Mouse (Mus musculus) stomach, postnatal 0 days (tissue): ENCODE data around the gene Trmt5. TPM values are rescaled to one million over a fixed set of nuclear protein-coding genes. Genes with fewer than 3 reads are reported as not detected.
A peak's percentile ranks its signal among the peaks of the same experiment; 100 is the strongest.

Experiments
- ATAC-seq: fragments of 200-750 bp; cut with Nextera tagmentation; 2 replicates; pipeline ENCODE4 v1.8.0; 2017; ENCODE audit not compliant: low FRiP score, low TSS enrichment
- DNase-seq: peaks from one replicate; pipeline ENCODE4 v3.0.0-alpha.2; 2016; ENCODE audit warnings: low spot score
- H3K27ac ChIP-seq: fragments of 300-500 bp; sonication (generic); replicated peaks from 2 replicates; pipeline ENCODE4 v1.5.1; 2014; ENCODE audit warnings: mild to moderate bottlenecking, control low read depth
- H3K27me3 ChIP-seq: fragments of 300-500 bp; sonication (generic); 2 replicates; pipeline ENCODE4 v1.6.1; 2014; ENCODE audit warnings: low read length; ENCODE audit not compliant: control insufficient read depth, insufficient read depth
- H3K36me3 ChIP-seq: fragments of 300-500 bp; sonication (generic); 2 replicates; pipeline ENCODE4 v1.6.1; 2014; ENCODE audit warnings: low read length, mixed read lengths; ENCODE audit not compliant: control insufficient read depth, insufficient read depth
- H3K4me1 ChIP-seq: fragments of 300-500 bp; sonication (generic); replicated peaks from 2 replicates; pipeline ENCODE4 v1.6.1; 2014; ENCODE audit warnings: antibody characterized with exemption; ENCODE audit not compliant: control insufficient read depth, insufficient read depth
- H3K4me2 ChIP-seq: fragments of 300-500 bp; sonication (generic); replicated peaks from 2 replicates; pipeline ENCODE4 v1.6.1; 2014; ENCODE audit warnings: low read depth, mild to moderate bottlenecking, control low read depth, moderate library complexity
- H3K4me3 ChIP-seq: fragments of 300-500 bp; sonication (generic); 2 replicates; pipeline ENCODE4 v1.5.1; 2014; ENCODE audit warnings: low read depth, low read length, control low read depth
- H3K9ac ChIP-seq: fragments of 300-500 bp; sonication (generic); 2 replicates; pipeline ENCODE4 v1.6.1; 2014; ENCODE audit warnings: mild to moderate bottlenecking, low read length, control low read depth, mixed read lengths
- H3K9me3 ChIP-seq: fragments of 300-500 bp; sonication (generic); 2 replicates; pipeline ENCODE4 v1.6.1; 2016; ENCODE audit warnings: low read length; ENCODE audit not compliant: control insufficient read depth
- CTCF ChIP-seq: IDR thresholded peaks from 2 replicates; pipeline ENCODE4 v1.5.1; 2016; ENCODE audit warnings: antibody characterized with exemption, low read depth, mild to moderate bottlenecking, moderate library complexity
- EP300 ChIP-seq: optimal IDR thresholded peaks from 2 replicates; pipeline ENCODE3; 2016; ENCODE audit warnings: antibody characterized with exemption
- WGBS: fragments of 180-500 bp; shearing (Covaris S2); extraction: QIAGEN DNeasy Blood & Tissue Kit; methylation state at CpG from one replicate; pipeline ENCODE4 v1.1.7; 2014; 5-methylcytosine and 5-hydroxymethylcytosine counted together
- polyA plus RNA-seq: library from polyadenylated mRNA; unstranded; fragments of >200 nt; fragmentation: Nextera tagmentation; extraction: Ambion mirVana; gene quantifications from 2 replicates; pipeline ENCODE4 v1.2.1, GENCODE M21; 2015

Trmt5 gene
- polyA plus RNA-seq: 7.3 and 7.5 TPM in 2 replicates

DNA sequence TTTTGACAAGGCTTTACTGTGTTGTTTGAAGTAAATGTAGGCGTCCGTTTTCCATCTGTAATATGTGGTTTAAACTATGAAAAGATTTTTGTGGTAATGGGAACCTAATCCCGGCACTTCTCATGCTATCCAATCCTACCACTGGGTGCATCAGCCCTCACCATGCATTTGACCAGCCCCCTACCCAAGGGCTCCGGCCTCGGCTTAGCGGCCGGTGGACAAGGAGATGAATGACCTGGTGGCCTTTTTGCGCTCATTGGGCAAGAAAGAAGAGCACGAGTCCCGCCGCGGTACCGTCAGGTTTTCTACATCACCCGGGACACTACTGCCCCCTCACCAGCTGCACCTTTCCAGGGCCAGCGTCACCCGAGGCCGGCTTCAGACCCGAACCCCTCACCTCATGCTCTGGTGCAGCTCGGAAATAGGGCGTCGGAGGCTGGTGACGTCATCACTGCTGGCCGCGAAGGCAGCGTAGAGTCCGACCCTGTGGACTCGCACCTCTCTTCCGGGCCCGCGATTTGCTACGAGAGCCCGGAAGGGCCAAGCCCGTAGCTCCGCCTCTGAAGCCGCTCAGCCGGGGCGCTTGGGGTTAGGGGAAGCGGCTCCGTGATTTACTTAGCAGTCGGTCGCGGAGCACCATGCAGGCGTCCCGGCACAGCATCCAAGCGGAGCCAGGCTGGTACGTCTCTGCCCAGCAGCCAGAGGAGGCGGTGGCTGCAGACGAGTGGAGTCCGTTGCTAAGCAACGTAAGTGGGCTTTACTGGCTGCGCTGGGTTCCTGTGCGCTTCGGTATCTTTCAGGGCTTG is at the start of gene Trmt5, which contains the start of gene Slc38a6:
Gene Trmt5, minus strand, starts transcription at position 424 of the 806 bp plus-strand sequence.
Gene Slc38a6, plus strand, starts transcription at position 493 of the 806 bp plus-strand sequence.
- Histone ChIP-seq H3K4me1 (0 out of 2 replicates have a peak, but pooled peaks cover 2% of the 10 kb centered on the region), H3K4me2 (peak within 1 kb of the TSS; percentile 88), H3K9me3 (no peaks in the 10 kb centered on the region), H3K9ac (peak within 1 kb of the TSS; percentile 84), H3K36me3 (no peaks in the 10 kb centered on the region), H3K27ac (peak within 1 kb of the TSS; percentile 81), H3K4me3 (peak within 1 kb of the TSS; percentile 84), H3K27me3 (no peaks in the 10 kb centered on the region)
- ATAC-seq (peak; percentile 98), DNase-seq (peak; percentile 94)
- TF ChIP-seq CTCF (0 out of 2 replicates have a peak, but pooled peaks have one; percentile 6), EP300 (no peak)
- WGBS: under 1% methylated on average over 53 of the region's 53 CpGs

DNA sequence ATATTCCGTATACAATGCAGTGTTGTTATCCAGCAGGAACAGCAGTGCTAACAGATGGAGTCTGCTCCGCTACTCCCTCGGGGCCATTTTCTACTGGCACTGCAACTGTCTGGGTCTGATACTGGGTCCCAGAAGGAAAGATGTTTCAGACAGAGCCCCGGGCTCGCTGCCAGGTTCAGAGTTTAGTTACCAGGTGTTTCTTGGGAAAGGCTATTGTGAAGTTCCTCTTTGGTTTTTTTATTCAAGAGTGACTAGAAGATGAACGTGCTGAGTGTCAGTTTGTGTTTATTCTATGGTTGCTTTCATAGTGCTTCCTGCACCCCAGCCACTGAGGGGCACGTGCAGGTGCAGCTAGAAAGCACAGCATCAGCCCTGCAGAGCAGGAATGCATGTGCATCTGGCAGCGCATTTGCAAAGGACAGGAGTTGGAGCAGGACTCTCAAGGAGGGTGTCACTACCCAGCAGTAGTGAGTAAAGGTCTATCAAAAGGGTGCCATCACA is 47.6 kb upstream of the Trmt5 start:
- H3K4me1 ChIP-seq: no peaks in the 10 kb centered on the region
- no peaks in the 10 kb centered on the region for H3K36me3 ChIP-seq
- H3K27ac ChIP-seq: no peak overlapping the region
- H3K9me3 ChIP-seq: no peaks in the 10 kb centered on the region
- H3K27me3 ChIP-seq: no peaks in the 10 kb centered on the region
- ATAC-seq: no peak
- no peak for DNase-seq
- no peak overlapping the region for H3K4me3 ChIP-seq
- H3K9ac ChIP-seq: no peak overlapping the region
- TF ChIP-seq EP300 (no peak), CTCF (no peak)
- no peak overlapping the region for H3K4me2 ChIP-seq
- 50% methylated on average over 8 of the region's 8 CpGs for WGBS

GRCm38 (mm10) chr12:73332701-73333100 is 46.2 kb upstream of the Trmt5 start:
- no peaks in the 10 kb centered on the region for H3K9me3 ChIP-seq
- ATAC-seq: no peak
- 64% methylated on average over 4 of the region's 4 CpGs for WGBS
- no peaks in the 10 kb centered on the region for H3K4me1 ChIP-seq
- no peak overlapping the region for H3K4me2 ChIP-seq
- no peak overlapping the region for H3K4me3 ChIP-seq
- no peak for DNase-seq
- H3K27ac ChIP-seq: no peak overlapping the region
- no peaks in the 10 kb centered on the region for H3K36me3 ChIP-seq
- no peak overlapping the region for H3K9ac ChIP-seq
- H3K27me3 ChIP-seq: no peaks in the 10 kb centered on the region
- TF ChIP-seq CTCF: no peak
- no peak for TF ChIP-seq EP300

DNA sequence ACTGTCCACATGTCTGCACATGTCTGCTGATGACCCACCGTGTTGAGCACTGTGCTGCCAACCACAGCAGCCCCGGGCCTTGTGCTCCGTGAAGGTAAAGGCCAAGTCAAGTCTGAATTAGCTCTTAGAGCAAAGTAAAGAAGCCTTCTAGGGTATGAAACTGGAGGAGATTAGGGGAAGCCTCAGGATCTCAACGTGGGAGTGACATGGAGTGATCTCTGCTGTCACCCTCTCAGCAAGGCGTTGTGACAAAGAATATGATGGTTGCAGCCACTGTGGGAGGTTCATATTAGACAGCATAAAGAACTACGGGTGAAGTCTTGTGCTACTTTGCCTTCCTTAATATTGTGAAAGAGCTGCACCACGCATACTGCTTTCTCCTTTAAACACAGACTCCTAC is 43.7 kb upstream of the Trmt5 start:
- H3K27ac ChIP-seq: no peak overlapping the region
- no peaks in the 10 kb centered on the region for H3K4me1 ChIP-seq
- H3K9ac ChIP-seq: no peak overlapping the region
- ATAC-seq (no peak), DNase-seq (no peak)
- no peak overlapping the region for H3K4me3 ChIP-seq
- H3K9me3 ChIP-seq: no peaks in the 10 kb centered on the region
- no peak overlapping the region for H3K4me2 ChIP-seq
- no peak for TF ChIP-seq EP300
- TF ChIP-seq CTCF: no peak
- H3K36me3 ChIP-seq: no peaks in the 10 kb centered on the region
- WGBS: 86% methylated on average over 7 of the region's 7 CpGs
- H3K27me3 ChIP-seq: no peaks in the 10 kb centered on the region

DNA sequence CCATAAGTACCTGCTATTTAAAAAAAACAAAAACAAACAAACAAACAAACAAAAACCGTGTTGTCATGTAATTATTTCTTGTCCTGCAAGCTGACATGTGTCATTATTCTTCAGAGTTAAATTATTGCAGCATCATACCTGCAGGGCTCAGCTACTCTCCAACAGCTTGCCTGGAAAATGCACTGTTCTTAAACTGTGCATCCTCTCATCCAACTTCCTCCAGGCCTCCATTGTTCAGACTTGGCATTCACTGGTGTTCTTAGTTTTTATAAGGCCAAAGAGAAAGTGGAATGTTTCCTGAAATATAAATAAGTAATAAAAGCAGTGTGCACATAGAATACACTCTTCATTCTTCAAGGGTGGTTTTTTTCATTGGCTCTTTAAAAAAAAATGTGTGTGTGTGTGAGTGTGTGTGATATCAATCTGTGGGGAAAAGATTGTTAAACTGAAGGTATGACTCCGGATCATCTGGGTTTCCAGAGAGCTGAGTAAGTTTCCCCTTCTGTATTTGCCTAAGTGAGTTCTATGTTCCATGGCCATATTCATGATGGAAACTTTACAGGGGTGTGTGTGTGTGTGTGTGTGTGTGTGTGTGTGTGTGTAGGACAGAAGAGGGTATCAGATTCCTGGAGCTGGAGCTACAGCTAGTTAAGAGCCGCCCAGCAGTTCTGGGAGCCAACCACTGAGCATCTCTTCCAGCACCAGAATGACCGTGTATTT is 42.1 kb upstream of the Trmt5 start:
- no peak overlapping the region for H3K4me2 ChIP-seq
- no peak overlapping the region for H3K9ac ChIP-seq
- 67% methylated on average over 4 of the region's 4 CpGs for WGBS
- no peak for ATAC-seq
- DNase-seq: no peak
- H3K9me3 ChIP-seq: no peaks in the 10 kb centered on the region
- TF ChIP-seq CTCF: no peak
- TF ChIP-seq EP300: no peak
- H3K27me3 ChIP-seq: no peaks in the 10 kb centered on the region
- no peak overlapping the region for H3K4me3 ChIP-seq
- no peak overlapping the region for H3K27ac ChIP-seq
- H3K36me3 ChIP-seq: no peaks in the 10 kb centered on the region
- H3K4me1 ChIP-seq: no peaks in the 10 kb centered on the region
